Mouse (Mus musculus) midbrain, embryonic 14.5 days (tissue): ENCODE measurements around the gene Ubap1. TPM values are rescaled to one million over a fixed set of nuclear protein-coding genes. Genes with fewer than 3 reads are reported as not detected.

Experiments used
- ATAC-seq: fragments of 200-750 bp; cut with Nextera tagmentation; 2 replicates; pipeline ENCODE4 v1.8.0; 2017; ENCODE audit warnings: moderate number of reproducible peaks, moderate library complexity; ENCODE audit not compliant: low FRiP score, low TSS enrichment
- DNase-seq: peaks from one replicate; pipeline ENCODE4 v3.0.0-alpha.2; 2015
- H3K27ac ChIP-seq: fragments of 300-500 bp; sonication (generic); replicated peaks from 2 replicates; pipeline ENCODE4 v1.5.1; 2014; ENCODE audit warnings: mild to moderate bottlenecking, low read depth, low read length, moderate library complexity
- H3K27me3 ChIP-seq: fragments of 300-500 bp; sonication (generic); 2 replicates; pipeline ENCODE4 v1.6.1; 2014; ENCODE audit warnings: low read length, control low read depth, mixed read lengths; ENCODE audit not compliant: control insufficient read depth, insufficient read depth
- H3K36me3 ChIP-seq: fragments of 300-500 bp; sonication (generic); 2 replicates; pipeline ENCODE4 v1.6.1; 2014; ENCODE audit warnings: low read length, control low read depth; ENCODE audit not compliant: control insufficient read depth, insufficient read depth
- H3K4me1 ChIP-seq: fragments of 300-500 bp; sonication (generic); 2 replicates; pipeline ENCODE4 v1.6.1; 2014; ENCODE audit warnings: mild to moderate bottlenecking, antibody characterized with exemption, low read length, control low read depth; ENCODE audit not compliant: control insufficient read depth, insufficient read depth
- H3K4me2 ChIP-seq: fragments of 300-500 bp; sonication (generic); 2 replicates; pipeline ENCODE4 v1.6.1; 2014; ENCODE audit warnings: mild to moderate bottlenecking, low read length, moderate library complexity
- H3K4me3 ChIP-seq: fragments of 300-500 bp; sonication (generic); replicated peaks from 2 replicates; pipeline ENCODE4 v1.5.1; 2014; ENCODE audit warnings: low read depth, low read length
- H3K9ac ChIP-seq: fragments of 300-500 bp; sonication (generic); replicated peaks from 2 replicates; pipeline ENCODE4 v1.6.1; 2014; ENCODE audit warnings: mild to moderate bottlenecking, low read length, moderate library complexity
- H3K9me3 ChIP-seq: fragments of 300-500 bp; sonication (generic); 2 replicates; pipeline ENCODE4 v1.6.1; 2016; ENCODE audit warnings: low read length, control low read depth, mixed read lengths; ENCODE audit not compliant: control insufficient read depth
- WGBS: fragments of 180-500 bp; shearing (Covaris S2); extraction: QIAGEN DNeasy Blood & Tissue Kit; methylation state at CpG from one replicate; pipeline ENCODE4 v1.1.7; 2014; 5-methylcytosine and 5-hydroxymethylcytosine counted together
- polyA plus RNA-seq: library from polyadenylated mRNA; unstranded; fragments of >200 nt; fragmentation: Nextera tagmentation; extraction: Ambion mirVana; gene quantifications from 2 replicates; pipeline ENCODE4 v1.2.1, GENCODE M21; 2014

Gene Ubap1
- polyA plus RNA-seq, 1 experiment from 2014 or later = 77.2 TPM

DNA sequence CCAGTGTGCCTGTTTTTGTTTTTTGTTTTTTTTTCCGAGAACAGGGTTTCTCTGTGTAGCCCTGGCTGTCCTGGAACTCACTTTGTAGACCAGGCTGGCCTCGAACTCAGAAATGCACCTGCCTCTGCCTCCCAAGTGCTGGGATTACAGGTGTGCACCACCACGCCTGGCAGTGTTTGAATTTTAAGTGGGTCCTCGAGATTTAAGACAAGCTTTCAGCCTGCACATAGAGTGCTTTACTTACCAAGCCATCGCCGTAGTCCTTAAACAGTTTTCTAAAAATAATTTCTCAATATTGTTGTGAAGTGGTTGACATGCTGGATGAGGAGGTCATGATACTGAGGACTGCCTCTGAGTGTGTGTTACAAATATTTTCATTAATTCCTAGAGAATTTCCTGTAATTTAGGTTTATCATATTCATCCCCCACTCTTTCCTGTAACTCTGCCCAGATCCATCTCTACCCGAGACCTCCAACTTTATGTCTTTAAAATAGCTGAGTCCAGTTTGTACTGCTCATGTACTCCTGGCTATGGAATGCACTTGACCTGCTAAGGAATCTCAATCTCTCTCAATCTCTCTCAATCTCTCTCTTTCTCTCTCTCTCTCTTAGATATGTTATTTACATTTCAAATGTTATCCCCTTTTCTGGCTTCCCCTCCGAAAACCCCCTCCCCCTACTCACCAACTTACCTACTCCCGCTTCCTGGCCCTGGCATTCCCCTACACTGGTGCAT is 21.1 kb downstream of the Ubap1 start:
- no peak overlapping the region for H3K27ac ChIP-seq
- peaks cover 41% of the 10 kb centered on the region for H3K36me3 ChIP-seq
- no peaks in the 10 kb centered on the region for H3K27me3 ChIP-seq
- H3K4me1 ChIP-seq = no peaks in the 10 kb centered on the region
- ATAC-seq (no peak), DNase-seq (no peak)
- no peak overlapping the region for H3K9ac ChIP-seq
- WGBS = 94% methylated on average over 9 of the region's 9 CpGs
- H3K4me2 ChIP-seq = no peak overlapping the region
- H3K4me3 ChIP-seq = no peak overlapping the region
- H3K9me3 ChIP-seq = no peaks in the 10 kb centered on the region

DNA sequence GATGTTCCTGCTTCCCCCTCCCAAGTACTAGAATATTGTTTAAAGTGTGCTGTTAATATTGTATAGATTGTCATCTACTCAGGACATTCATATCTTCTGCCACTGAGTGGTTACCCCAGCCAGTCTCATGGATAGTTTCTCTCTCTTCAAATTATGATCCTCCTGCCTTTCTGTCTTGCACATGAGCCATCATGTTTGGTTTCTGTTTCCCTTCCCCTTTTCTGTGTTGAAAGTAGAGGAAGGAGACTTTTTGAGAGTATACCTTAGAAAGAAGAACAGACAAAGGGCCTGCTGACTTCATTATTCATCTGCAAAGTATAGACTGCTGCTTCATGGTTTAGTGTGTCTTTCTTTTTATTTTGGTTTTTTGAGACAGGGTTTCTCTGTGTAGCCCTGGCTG is 28.8 kb downstream of the Ubap1 start:
- no peaks in the 10 kb centered on the region for H3K9me3 ChIP-seq
- no peaks in the 10 kb centered on the region for H3K4me1 ChIP-seq
- ATAC-seq (no peak), DNase-seq (no peak)
- H3K27me3 ChIP-seq = no peaks in the 10 kb centered on the region
- H3K4me2 ChIP-seq = no peak overlapping the region
- no peak overlapping the region for H3K9ac ChIP-seq
- no peak overlapping the region for H3K27ac ChIP-seq
- peaks cover 70% of the 10 kb centered on the region for H3K36me3 ChIP-seq
- no peak overlapping the region for H3K4me3 ChIP-seq

DNA sequence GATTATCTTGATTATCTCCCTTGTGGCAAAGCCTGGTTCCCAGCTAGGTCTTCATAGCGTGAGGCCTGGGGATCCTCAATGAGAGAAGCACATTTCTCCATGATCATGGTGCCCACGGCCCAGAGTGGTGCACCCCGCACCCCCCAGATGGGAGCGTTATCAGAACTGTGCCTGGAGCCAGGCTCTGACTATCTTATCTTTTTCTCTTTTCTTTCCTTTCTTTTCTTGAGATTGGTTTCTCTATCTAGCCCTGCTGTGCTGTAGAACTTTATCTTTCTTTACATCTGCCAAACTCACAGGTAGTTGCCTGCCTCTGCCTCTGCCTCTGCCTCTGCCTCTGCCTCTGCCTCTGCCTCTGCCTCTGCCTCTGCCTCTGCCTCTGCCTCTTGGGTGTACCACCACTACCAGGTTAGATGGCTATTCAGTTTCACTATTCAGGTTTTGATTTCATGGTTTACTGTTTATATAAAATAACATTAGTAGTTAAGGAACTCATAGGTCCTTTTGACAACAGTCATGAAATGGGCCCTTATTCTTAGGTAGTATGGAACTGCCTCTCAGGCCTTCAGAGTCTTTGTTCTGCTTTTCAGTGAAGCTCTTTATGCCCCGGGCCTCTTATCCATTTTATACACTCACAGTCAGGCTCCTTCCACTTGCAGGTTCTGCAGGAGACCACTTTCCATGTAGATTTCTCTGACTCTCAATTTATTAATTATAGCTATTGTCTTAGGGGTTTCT is 32.6 kb downstream of the Ubap1 start:
- H3K27me3 ChIP-seq = no peaks in the 10 kb centered on the region
- no peak overlapping the region for H3K4me3 ChIP-seq
- DNase-seq (no peak), ATAC-seq (no peak)
- 93% methylated on average over 5 of the region's 5 CpGs for WGBS
- H3K27ac ChIP-seq = no peak overlapping the region
- H3K4me1 ChIP-seq = no peaks in the 10 kb centered on the region
- H3K9me3 ChIP-seq = no peaks in the 10 kb centered on the region
- no peak overlapping the region for H3K4me2 ChIP-seq
- no peak overlapping the region for H3K9ac ChIP-seq
- H3K36me3 ChIP-seq = peaks cover 58% of the 10 kb centered on the region

DNA sequence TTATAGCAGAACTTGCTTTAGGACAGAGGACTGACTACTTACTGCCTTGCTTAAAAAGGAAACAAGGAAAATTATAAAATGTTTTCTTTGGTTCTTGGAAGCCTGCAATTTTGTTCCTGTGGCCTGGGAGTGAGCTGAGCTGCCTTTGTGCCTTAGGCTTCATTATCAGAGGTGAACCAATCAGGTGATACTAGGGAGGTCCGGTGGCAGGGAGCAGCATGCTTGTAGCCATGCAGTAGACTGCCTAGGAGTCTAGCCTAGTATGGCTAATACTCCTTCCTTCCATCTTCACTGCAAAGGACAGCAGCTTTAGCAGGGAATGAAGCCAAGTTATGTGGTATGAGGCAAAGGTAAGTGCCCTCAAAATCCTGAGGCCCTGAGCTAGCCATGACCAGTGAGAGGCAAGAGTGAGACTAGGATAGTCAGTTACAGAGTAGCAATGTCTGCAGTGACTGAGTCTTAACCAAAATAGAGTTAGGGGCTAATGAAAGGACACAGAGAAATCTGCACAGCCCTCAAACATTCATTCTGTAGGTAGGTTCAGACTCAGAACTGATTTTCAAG is 37.7 kb downstream of the Ubap1 start:
- WGBS = 86% methylated on average over 1 of the region's 1 CpGs
- peaks cover 65% of the 10 kb centered on the region for H3K36me3 ChIP-seq
- no peaks in the 10 kb centered on the region for H3K27me3 ChIP-seq
- no peak for ATAC-seq
- H3K27ac ChIP-seq = no peak overlapping the region
- H3K4me3 ChIP-seq = no peak overlapping the region
- H3K4me1 ChIP-seq = no peaks in the 10 kb centered on the region
- H3K9ac ChIP-seq = no peak overlapping the region
- DNase-seq = no peak
- no peak overlapping the region for H3K4me2 ChIP-seq
- H3K9me3 ChIP-seq = no peaks in the 10 kb centered on the region

DNA sequence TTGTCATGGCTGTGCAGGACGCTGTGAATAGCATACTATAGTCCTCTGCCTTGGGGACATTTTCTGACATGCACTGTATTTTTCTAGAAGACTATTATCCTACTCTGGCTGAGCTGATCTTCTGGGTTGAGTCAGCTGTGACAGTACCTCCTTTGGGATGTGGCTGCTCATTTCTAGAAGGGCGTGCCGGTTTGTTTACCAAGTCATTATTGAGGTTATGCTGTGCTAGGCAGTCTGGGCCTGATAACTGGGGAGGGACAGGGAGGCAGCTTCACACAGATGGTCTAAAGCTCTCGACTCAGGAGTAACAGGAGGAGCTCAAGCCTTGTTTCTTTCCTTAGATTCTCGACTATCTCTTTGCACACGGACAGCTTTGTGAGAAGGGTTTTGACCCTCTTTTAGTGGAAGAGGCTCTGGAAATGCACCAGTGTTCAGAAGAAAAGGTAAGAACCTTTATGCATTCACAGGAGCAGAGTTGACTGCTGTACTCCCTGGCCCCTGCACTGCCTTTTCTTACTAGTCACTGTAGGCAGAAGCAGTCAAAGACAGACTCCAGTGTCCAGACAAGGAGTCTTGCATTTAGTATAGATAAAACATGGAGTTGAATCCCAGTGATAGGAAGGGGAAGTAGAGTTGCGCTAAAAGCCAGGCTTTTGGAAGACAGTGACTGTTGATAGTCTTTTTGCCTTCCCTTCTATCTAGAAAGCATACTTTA is 39.1 kb downstream of the Ubap1 start:
- DNase-seq (no peak), ATAC-seq (no peak)
- Histone ChIP-seq H3K27me3 (no peaks in the 10 kb centered on the region), H3K4me2 (no peak overlapping the region), H3K9ac (no peak overlapping the region), H3K4me3 (no peak overlapping the region), H3K4me1 (no peaks in the 10 kb centered on the region), H3K36me3 (peaks cover 73% of the 10 kb centered on the region), H3K9me3 (no peaks in the 10 kb centered on the region), H3K27ac (no peak overlapping the region)
- WGBS = 87% methylated on average over 7 of the region's 7 CpGs

DNA sequence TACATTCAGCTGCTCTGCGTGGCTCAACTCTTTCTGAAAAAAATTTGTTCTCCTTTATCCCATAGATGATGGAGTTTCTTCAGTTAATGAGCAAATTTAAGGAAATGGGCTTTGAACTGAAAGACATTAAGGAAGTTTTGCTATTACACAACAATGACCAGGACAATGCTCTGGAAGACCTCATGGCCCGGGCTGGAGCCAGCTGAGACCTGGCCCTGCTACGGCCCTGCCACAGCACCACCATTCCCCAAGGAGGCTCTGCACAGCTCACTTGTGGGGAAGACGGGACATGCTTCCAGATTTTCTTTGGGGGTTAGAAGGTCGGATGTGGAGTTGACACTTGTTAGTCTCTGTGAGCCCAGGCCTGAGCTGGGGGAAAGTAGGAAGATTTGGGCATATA is 39.8 kb downstream of the Ubap1 start:
- Histone ChIP-seq H3K9me3 (no peaks in the 10 kb centered on the region), H3K27me3 (no peaks in the 10 kb centered on the region), H3K4me2 (no peak overlapping the region), H3K9ac (no peak overlapping the region), H3K36me3 (peaks cover 73% of the 10 kb centered on the region), H3K4me3 (no peak overlapping the region), H3K27ac (no peak overlapping the region), H3K4me1 (no peaks in the 10 kb centered on the region)
- ATAC-seq (no peak), DNase-seq (no peak)
- WGBS = 87% methylated on average over 5 of the region's 5 CpGs

DNA sequence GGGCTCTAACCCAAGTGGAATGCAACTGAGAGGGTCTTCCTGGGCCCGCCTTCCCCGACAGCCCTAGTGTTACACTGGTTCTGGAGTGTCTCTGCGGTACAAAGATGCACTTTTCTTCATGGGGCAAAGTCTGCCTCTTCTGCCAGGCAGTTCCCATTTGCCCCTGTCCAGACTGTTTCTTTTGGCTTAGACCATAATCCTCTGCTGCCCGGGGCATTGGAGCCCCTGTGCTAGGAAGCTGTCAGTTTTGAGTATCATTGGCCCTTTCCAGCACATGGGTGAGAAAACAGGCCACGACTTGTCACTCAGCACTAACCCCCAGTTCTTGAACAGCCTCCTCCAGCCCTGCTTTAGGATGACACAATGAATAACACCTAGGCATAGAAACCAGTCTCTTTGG is 40.4 kb downstream of the Ubap1 start:
- H3K9ac ChIP-seq = no peak overlapping the region
- DNase-seq = no peak
- no peaks in the 10 kb centered on the region for H3K27me3 ChIP-seq
- 91% methylated on average over 5 of the region's 5 CpGs for WGBS
- H3K4me1 ChIP-seq = no peaks in the 10 kb centered on the region
- no peak for ATAC-seq
- no peak overlapping the region for H3K27ac ChIP-seq
- H3K9me3 ChIP-seq = no peaks in the 10 kb centered on the region
- peaks cover 74% of the 10 kb centered on the region for H3K36me3 ChIP-seq
- H3K4me3 ChIP-seq = no peak overlapping the region
- no peak overlapping the region for H3K4me2 ChIP-seq

DNA sequence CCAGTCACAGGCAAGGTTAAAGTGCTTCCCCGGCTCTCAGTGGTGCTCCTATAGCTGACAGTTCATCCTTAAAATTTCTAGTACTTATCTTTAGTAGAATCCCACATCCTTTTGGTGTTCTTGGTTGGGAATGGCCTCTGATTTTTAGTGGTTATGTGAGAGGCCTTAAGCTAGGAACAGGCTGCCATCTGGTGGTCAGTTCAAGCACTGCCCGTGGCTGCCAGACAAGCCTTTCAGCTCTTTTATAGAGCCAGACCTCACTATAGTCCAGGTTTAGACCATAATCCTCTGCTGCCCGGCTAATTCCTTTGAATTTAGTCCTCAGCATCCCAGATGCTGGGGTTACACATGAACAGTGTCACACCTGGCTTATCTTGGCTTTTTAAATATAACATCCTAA is 41.3 kb downstream of the Ubap1 start:
- peak; percentile 92 for DNase-seq
- Histone ChIP-seq H3K36me3 (peaks cover 78% of the 10 kb centered on the region), H3K4me3 (no peak overlapping the region), H3K9me3 (no peaks in the 10 kb centered on the region), H3K4me2 (no peak overlapping the region), H3K4me1 (no peaks in the 10 kb centered on the region), H3K27me3 (no peaks in the 10 kb centered on the region), H3K9ac (no peak overlapping the region), H3K27ac (no peak overlapping the region)
- no peak for ATAC-seq
- WGBS = 35% methylated on average over 3 of the region's 3 CpGs
